Mouse (Mus musculus) MEL (cell line): ENCODE data around the gene Clint1. TPM values are rescaled to one million over a fixed set of nuclear protein-coding genes. Genes with fewer than 3 reads are reported as not detected.

Experiments used
- DNase-seq: peaks from one replicate; pipeline ENCODE4 v3.0.0; 2011; ENCODE audit warnings: low read depth, low spot score
- H3K27ac ChIP-seq: 2 replicates; pipeline ENCODE4 v1.5.1; 2012; ENCODE audit warnings: low read depth, mild to moderate bottlenecking, control low read depth, low read length, moderate library complexity; ENCODE audit not compliant: control insufficient read depth
- H3K27me3 ChIP-seq, 2 experiments: fragments of 150-350 bp in 1 of 2; sonication (generic) in 1 of 2; 2 replicates each; pipeline ENCODE4 v1.6.1; 2012; ENCODE audit warnings: low read length in 2 of 2, mild to moderate bottlenecking in 2 of 2, improper control_type of control experiment in 1 of 2, moderate library complexity in 1 of 2; ENCODE audit not compliant: insufficient read depth in 2 of 2, control insufficient read depth in 1 of 2
- H3K36me3 ChIP-seq, 2 experiments: 2 replicates each; pipeline ENCODE4 v1.6.1; 2012 to 2014; ENCODE audit warnings: low read length in 2 of 2, improper control_type of control experiment in 1 of 2, inconsistent platforms in 1 of 2, mild to moderate bottlenecking in 1 of 2; ENCODE audit not compliant: insufficient read depth in 2 of 2, control insufficient read depth in 1 of 2
- H3K4me1 ChIP-seq, 2 experiments: fragments of 150-350 bp in 1 of 2; sonication (generic) in 1 of 2; 2 replicates each; pipeline ENCODE4 v1.6.1; 2012; ENCODE audit warnings: low read length in 2 of 2, improper control_type of control experiment in 1 of 2, mild to moderate bottlenecking in 1 of 2; ENCODE audit not compliant: insufficient read depth in 2 of 2, control insufficient read depth in 1 of 2
- H3K4me3 ChIP-seq, 2 experiments: fragments of 150-350 bp in 1 of 2; sonication (generic) in 1 of 2; 2 replicates each; pipeline ENCODE4 v1.5.1; 2012; ENCODE audit warnings: low read depth in 2 of 2, low read length in 2 of 2, mild to moderate bottlenecking in 2 of 2, moderate library complexity in 2 of 2, control low read depth in 1 of 2, improper control_type of control experiment in 1 of 2; ENCODE audit not compliant: control insufficient read depth in 1 of 2, insufficient read depth in 1 of 2
- H3K79me2 ChIP-seq: 2 replicates; pipeline ENCODE4 v1.6.1; 2012; ENCODE audit warnings: mild to moderate bottlenecking, low read length, moderate library complexity; ENCODE audit not compliant: control insufficient read depth, poor library complexity, insufficient read depth
- H3K9ac ChIP-seq: 2 replicates; pipeline ENCODE4 v1.6.1; 2012; ENCODE audit warnings: low read depth, mild to moderate bottlenecking, control low read depth, low read length, moderate library complexity; ENCODE audit not compliant: control insufficient read depth, poor library complexity, severe bottlenecking
- H3K9me3 ChIP-seq: fragments of 150-350 bp; sonication (generic); replicated peaks from 2 replicates; pipeline ENCODE4 v1.6.1; 2012; ENCODE audit warnings: mild to moderate bottlenecking, low read length, improper control_type of control experiment, moderate library complexity; ENCODE audit not compliant: insufficient read depth
- BHLHE40 ChIP-seq: IDR thresholded peaks from 2 replicates; pipeline ENCODE4 v1.6.1; 2012; ENCODE audit warnings: low read depth, mild to moderate bottlenecking, inconsistent platforms, low read length, improper control_type of control experiment, borderline replicate concordance
- CTCF ChIP-seq, 3 experiments: IDR thresholded peaks in 2 of 3; conservative IDR thresholded peaks in 1 of 3; 2 replicates each; pipeline ENCODE4 v1.5.1; 2011 to 2012; ENCODE audit warnings: low read length in 3 of 3, low read depth in 2 of 3, mild to moderate bottlenecking in 2 of 3, improper control_type of control experiment in 1 of 3, inconsistent platforms in 1 of 3, mixed read lengths in 1 of 3, moderate library complexity in 1 of 3; ENCODE audit not compliant: control insufficient read depth in 1 of 3, insufficient read depth in 1 of 3, poor library complexity in 1 of 3, severe bottlenecking in 1 of 3
- ELF1 ChIP-seq: IDR thresholded peaks from 2 replicates; pipeline ENCODE4 v1.6.1; 2014; ENCODE audit warnings: low read depth, mild to moderate bottlenecking, inconsistent platforms, low read length, improper control_type of control experiment, moderate library complexity
- EP300 ChIP-seq, 2 experiments: IDR thresholded peaks; 2 replicates each; pipeline ENCODE4 v1.6.1; 2011; ENCODE audit warnings: improper control_type of control experiment in 2 of 2, low read length in 2 of 2, low read depth in 1 of 2, mild to moderate bottlenecking in 1 of 2
- GATA1 ChIP-seq: IDR thresholded peaks from 2 replicates; pipeline ENCODE4 v1.6.1; 2011; ENCODE audit warnings: low read depth, low read length, improper control_type of control experiment
- JUND ChIP-seq: IDR thresholded peaks from 2 replicates; pipeline ENCODE4 v1.6.1; 2011; ENCODE audit warnings: low read depth, mild to moderate bottlenecking, improper control_type of control experiment, low read length
- MAZ ChIP-seq: IDR thresholded peaks from 2 replicates; pipeline ENCODE4 v1.6.1; 2012; ENCODE audit warnings: low read depth, mild to moderate bottlenecking, inconsistent platforms, low read length, improper control_type of control experiment
- MXI1 ChIP-seq: IDR thresholded peaks from 2 replicates; pipeline ENCODE4 v1.6.1; 2011; ENCODE audit warnings: mild to moderate bottlenecking, low read depth, low read length, improper control_type of control experiment
- MYC ChIP-seq: IDR thresholded peaks from 2 replicates; pipeline ENCODE4 v1.6.1; 2011; ENCODE audit warnings: low read depth, mild to moderate bottlenecking, low read length, improper control_type of control experiment, moderate library complexity
- NELFE ChIP-seq: IDR thresholded peaks from 2 replicates; pipeline ENCODE4 v1.6.1; 2011; ENCODE audit warnings: low read depth, low read length, improper control_type of control experiment
- NRF1 ChIP-seq: IDR thresholded peaks from 2 replicates; pipeline ENCODE4 v1.6.1; 2014; ENCODE audit warnings: low read depth, mild to moderate bottlenecking, inconsistent platforms, low read length, improper control_type of control experiment, moderate library complexity; ENCODE audit not compliant: poor library complexity, insufficient read depth, severe bottlenecking
- POLR2AphosphoS2 ChIP-seq: IDR thresholded peaks from 2 replicates; pipeline ENCODE4 v1.6.1; 2011; ENCODE audit warnings: low read length, improper control_type of control experiment
- POLR2AphosphoS5 ChIP-seq: IDR thresholded peaks from 2 replicates; pipeline ENCODE4 v1.6.1; 2012; ENCODE audit warnings: low read depth, borderline replicate concordance, mild to moderate bottlenecking, inconsistent platforms, low read length, moderate library complexity, mixed read lengths
- RAD21 ChIP-seq: IDR thresholded peaks from 2 replicates; pipeline ENCODE4 v1.6.1; 2011; ENCODE audit warnings: mild to moderate bottlenecking, low read depth, low read length, improper control_type of control experiment
- RCOR1 ChIP-seq: IDR thresholded peaks from 2 replicates; pipeline ENCODE4 v1.6.1; 2012; ENCODE audit warnings: low read depth, mild to moderate bottlenecking, inconsistent platforms, low read length, improper control_type of control experiment
- SIN3A ChIP-seq: IDR thresholded peaks from 2 replicates; pipeline ENCODE4 v1.6.1; 2012; ENCODE audit warnings: low read length, improper control_type of control experiment, inconsistent platforms
- UBTF ChIP-seq: IDR thresholded peaks from 2 replicates; pipeline ENCODE4 v1.6.1; 2012; ENCODE audit warnings: low read depth, mild to moderate bottlenecking, inconsistent platforms, low read length, improper control_type of control experiment, moderate library complexity, borderline replicate concordance; ENCODE audit not compliant: insufficient read depth
- ZMIZ1 ChIP-seq: IDR thresholded peaks from 2 replicates; pipeline ENCODE4 v1.6.1; 2012; ENCODE audit warnings: low read depth, mild to moderate bottlenecking, inconsistent platforms, low read length, improper control_type of control experiment, moderate library complexity
- ZNF384 ChIP-seq: IDR thresholded peaks from 2 replicates; pipeline ENCODE4 v1.6.1; 2012; ENCODE audit warnings: low read depth, mild to moderate bottlenecking, inconsistent platforms, low read length, improper control_type of control experiment
- polyA plus RNA-seq, 2 experiments: library from polyadenylated mRNA; stranded (reverse) in 1 of 2; unstranded in 1 of 2; fragments of >175 nt in 1 of 2; fragments of >200 nt in 1 of 2; gene quantifications; 2 replicates each; pipeline versions ENCODE4 v1.2.1 to v1.2.4; 2012; ENCODE audit warnings: low replicate concordance in 2 of 2, low read depth in 1 of 2; ENCODE audit not compliant: insufficient read length in 2 of 2, insufficient read depth in 1 of 2, missing spikeins in 1 of 2
- total RNA-seq: library from RNA; depleted of rRNA; stranded (reverse); fragments of 300-350 nt; gene quantifications from 2 replicates; pipeline ENCODE4 v1.2.3, GENCODE M21; 2012

Clint1 gene
- total and polyA plus RNA-seq, 3 experiments, result 58.5 to 184 (median 102) TPM

- TF ChIP-seq ZMIZ1 (no peak), CTCF (IDR thresholded peaks at IDR 0.05 in 2 of 3, conservative IDR thresholded peaks at IDR 0.05 in 1 of 3; ENCODE audit: control insufficient read depth in 1 of 3, insufficient read depth in 1 of 3, low read depth in 2 of 3, low read length in 3 of 3, poor library complexity in 1 of 3, severe bottlenecking in 1 of 3) (peak in 2 of 3 experiments; percentile 73 to 81; a peak in 4 of 6 replicates), GATA1 (no peak), MAZ (no peak), ZNF384 (peak; percentile 96), RCOR1 (peak; percentile 80), UBTF (no peak), POLR2AphosphoS5 (no peak), ELF1 (0 out of 2 replicates have a peak, but pooled peaks have one; percentile 27), MXI1 (no peak; the same call in 1 of the 2 replicates), POLR2AphosphoS2 (no peak)
Observed at GRCm38 (mm10) chr11:45884029-45884428, 32.2 kb downstream of the Clint1 start (continued).

DNA sequence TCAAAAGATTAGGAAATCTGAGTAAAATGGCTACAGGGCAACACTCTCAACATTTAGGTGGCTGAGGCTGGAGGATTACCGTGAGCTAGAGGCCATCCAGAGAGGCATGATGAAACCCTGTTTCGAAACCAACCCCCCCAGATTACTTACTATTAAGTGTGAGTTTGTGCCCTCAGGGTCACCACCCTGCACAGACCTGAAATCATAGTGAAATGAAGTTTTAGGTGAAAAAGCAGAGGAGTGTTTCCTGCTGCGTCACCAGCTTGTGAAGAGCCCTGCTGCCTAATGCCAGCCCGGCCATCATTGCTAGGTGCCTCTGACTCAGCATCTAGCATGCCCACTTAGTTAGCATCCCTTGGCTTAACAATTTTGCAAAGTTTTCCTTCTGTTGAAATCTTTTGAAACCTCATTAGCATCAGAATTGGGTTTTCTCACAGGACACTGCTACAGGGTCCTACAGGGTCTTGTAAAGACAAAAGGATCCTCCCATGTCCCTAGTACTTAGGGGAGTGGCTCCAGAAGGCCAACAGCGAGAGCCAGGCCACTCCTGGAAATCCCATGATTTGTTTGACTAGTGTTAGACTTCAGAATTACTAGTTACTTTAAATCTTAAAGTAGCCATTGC is 33.9 kb downstream of the Clint1 start:
- peaks cover 14% of the 10 kb centered on the region for H3K79me2 ChIP-seq
- H3K4me3 ChIP-seq, result no peak overlapping the region
- H3K36me3 ChIP-seq, result peaks cover 29 to 46% of the 10 kb centered on the region in 2 experiments
- no peak for DNase-seq
- H3K9me3 ChIP-seq, result no peaks in the 10 kb centered on the region
- H3K9ac ChIP-seq, result no peak overlapping the region
- H3K27me3 ChIP-seq, result no peaks in the 10 kb centered on the region
- H3K27ac ChIP-seq, result no peak overlapping the region
- TF ChIP-seq SIN3A (no peak), MAZ (no peak), NELFE (no peak), NRF1 (no peak), EP300 (IDR thresholded peaks at IDR 0.05; ENCODE audit: low read depth in 1 of 2, low read length in 2 of 2) (no peak), BHLHE40 (no peak), RAD21 (no peak), POLR2AphosphoS2 (no peak), ZNF384 (no peak), ZMIZ1 (no peak), MYC (no peak), JUND (no peak)
- TF ChIP-seq, all 39 proteins: peak for 0
- peaks cover 12 to 25% of the 10 kb centered on the region in 2 experiments for H3K4me1 ChIP-seq
